Mouse (Mus musculus) kidney, adult 18-20 months (tissue): ENCODE data around the gene Hoxb13.

Source experiments
- DNase-seq: peaks from one replicate; pipeline ENCODE4 v3.0.0; 2021

Hoxb13 gene

DNA sequence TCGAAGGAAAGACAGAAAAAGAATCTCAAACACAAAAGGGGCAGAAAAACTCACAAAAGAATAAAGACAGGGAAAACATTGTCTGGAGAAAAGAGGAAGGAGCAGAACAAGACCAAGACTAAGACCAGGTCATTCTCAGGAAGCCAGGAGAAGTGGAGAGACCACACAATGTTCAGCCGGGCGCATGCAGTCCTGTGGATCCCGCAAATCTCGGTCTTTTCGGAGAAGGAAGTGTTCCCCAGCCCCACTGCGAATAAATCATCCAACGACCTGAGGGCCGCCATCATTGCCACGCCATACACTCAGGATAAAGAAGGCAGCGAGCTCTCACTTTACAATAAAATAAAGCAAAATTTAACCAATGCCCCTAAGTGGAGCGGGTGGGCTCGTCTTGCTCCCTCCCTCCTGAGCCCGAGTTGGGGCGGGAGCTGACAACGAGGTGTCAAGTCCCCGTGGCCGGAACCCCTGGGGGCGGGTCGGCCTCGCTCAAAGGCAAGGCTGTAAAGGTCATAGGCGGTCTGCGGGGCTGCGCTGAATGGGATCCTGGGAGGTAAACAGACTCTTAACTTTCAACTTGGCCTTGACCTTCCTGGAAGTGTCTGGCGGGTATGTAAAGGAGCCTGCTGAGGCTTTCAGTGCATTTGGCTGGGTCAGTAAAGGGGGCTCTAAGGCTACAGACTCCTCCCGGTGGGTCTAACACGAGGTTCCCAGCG, 4.2 kb upstream of the Hoxb13 start:
- no peak for DNase-seq

DNA sequence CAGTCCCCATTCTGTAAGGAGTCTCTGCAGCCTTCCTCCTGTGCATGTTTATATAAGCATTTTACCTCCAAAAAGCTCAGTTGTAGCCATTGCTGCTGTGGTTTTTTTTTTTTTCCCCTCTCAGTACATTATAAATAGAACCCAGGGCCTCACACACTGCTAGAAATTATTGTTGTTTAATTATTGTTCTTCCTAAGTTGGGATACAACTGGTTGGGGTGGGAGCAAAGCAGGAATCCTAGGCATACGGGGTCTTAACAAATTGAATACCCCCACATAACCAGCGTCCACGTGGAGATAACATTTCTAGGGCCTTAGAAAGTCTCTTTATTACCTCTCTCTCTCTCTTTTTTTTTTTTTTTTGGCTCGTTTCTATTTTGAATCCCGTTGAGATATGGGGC, 3.0 kb upstream of the Hoxb13 start:
- no peak for DNase-seq

DNA sequence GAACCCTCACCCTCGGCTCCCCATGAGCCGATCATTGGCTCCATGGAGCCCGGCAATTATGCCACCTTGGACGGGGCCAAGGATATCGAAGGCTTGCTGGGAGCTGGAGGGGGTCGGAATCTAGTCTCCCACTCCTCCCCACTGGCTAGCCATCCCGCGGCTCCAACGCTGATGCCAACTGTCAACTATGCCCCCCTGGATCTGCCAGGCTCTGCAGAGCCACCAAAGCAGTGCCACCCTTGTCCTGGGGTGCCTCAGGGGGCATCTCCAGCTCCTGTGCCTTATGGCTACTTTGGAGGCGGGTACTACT, 240 bp downstream of the Hoxb13 start:
- DNase-seq, result no peak

DNA sequence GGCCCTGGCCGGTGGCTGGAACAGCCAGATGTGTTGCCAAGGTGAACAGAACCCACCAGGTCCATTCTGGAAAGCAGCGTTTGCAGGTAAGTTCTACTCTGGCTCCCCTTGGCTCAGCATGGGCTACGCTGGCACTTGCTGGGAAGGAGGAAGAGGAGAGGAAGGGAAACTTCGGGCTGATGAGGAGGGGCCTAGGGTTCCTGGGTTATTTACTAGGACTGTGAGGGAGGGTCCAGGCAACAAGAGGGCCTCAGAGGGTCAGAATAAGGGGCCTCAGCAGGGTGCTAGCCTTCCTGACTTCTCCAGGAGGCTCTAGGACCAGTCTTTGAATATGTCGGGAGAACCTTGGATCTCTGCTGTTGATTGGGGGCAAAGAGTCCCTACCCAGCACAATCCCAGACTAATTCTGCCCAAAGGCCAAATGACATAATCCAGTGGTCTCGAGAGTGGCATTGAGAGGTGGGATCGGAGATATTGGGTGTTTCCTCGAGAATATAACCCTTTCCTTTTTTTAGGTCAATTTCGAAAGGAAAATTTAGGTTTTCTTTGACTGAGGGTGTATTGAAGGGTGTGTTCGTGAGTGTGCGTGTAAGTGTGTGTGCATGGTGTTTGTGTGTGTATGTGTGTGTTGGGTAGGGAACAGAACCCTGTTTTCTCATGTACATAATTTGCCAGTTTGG, 985 bp downstream of the Hoxb13 start:
- no peak for DNase-seq

DNA sequence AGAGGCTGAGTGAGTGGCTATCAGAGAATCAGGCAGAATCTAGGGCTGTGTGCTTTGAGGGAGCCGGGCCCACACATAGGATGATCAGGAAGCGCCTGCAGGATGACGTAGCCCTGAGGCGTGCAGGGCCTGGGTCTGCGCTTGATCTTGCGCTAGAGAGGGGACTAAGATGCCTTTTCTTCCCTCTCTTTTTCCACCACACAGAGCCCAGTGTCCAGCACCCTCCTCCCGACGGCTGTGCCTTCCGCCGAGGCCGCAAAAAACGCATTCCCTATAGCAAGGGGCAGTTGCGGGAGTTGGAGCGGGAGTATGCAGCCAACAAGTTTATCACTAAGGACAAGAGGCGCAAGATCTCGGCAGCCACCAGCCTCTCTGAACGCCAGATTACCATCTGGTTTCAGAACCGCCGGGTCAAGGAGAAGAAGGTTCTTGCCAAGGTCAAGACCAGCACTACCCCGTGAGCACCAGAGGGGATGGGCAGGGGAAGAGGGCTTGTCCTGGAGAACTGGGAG, 1.7 kb downstream of the Hoxb13 start:
- no peak for DNase-seq

DNA sequence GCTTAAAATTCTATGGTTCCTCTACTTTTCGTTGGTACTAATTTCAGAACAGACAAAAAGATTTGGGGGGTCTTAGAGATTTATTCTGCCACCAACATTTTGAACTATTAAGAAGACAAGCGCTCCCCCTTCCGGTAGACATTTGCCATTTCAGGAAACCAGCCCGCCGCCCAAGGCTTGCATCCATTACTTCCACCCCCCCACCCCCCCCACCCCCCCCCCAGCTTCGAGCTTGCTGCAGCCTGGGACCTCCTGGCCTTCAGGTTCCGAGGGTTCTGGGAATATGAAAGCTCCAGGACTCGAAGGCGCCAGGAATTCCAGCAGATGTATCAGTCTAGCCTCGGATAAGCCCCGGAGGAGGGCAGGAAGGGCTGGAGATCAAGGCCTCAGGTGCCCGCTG, 4.5 kb downstream of the Hoxb13 start:
- DNase-seq, result no peak

DNA sequence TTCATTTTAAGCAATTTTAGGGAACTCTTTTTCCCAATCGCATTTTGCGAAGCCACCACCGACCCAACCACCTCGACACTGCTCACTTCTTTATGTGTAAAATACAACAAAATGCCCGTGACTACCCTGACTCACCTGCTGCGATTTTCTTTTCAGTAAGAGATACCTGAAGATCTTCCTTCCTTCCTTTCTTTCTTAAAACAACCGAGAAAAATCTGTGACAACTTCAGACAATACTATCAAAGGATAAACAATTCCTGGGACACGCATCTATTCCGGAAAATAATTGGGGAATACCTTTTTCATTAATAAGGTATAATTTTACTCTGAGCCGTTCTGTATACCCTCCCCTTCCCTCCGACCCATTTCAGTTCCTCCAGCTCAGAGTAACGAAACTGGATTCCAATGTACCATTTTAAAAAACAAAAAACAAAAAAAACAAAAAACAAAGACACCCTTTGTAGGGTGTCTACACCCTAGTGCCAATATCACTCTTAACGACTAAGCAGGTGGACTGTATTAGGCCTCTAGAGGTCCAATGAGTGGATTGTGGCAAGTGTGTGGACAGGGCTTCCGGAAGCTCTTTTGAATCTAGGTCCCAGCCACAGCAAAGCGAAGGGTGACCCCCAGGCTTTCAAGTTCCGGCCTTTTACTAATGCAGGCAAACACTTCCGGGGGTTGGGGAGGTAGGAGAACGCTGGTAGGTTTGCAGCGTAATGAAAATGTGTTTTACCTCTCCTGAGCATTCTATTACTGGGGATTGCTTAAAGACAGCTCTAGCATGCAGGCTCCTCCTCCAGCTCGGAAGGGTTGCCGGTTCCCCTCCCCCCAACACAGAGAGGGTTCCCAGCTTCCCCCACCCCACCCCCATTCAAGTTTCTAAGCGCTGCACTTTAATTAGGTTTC, 5.3 kb downstream of the Hoxb13 start:
- DNase-seq, result no peak

DNA sequence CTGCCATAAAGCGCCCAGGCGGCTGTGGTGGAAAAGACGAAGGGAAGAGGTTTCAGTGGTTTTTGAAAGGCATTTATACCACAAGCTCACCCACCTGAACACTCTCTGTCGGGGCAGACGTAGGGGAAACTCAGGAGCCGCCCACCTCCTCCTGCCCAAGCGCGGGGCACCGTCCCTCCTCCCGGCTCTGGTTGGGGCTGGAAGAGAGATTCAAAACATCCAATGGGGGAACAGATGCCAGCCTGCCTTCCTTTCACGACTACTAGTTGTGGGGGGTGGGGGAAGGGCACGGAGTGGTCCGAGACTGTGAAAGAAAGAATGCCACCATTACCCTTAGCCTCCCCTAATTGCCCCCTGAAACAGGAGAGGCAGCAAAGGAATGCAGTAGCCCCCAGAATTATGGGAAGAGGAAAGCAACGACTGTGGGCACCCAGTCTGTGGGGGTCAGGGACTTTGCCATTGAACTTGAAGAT, 6.1 kb downstream of the Hoxb13 start:
- no peak for DNase-seq

DNA sequence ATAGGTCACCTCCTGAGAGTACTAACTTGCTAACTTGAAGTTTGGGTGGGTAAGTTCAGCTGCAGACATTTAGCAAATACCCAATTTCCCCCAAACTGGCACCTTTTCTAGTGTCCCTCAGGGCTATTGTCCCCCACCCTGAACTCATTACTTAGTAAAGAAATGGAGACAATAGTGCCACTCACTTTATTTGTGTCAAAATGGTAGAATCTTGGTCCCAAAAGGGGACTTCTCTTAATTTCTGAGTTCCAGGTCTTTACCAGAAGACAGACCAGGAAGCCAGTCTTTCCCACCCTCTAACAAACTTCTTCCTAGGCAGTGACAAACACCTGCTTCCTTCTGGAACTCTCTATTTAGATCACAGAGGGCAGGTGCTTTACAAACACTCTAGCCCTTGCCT, 7.6 kb downstream of the Hoxb13 start:
- no peak for DNase-seq

DNA sequence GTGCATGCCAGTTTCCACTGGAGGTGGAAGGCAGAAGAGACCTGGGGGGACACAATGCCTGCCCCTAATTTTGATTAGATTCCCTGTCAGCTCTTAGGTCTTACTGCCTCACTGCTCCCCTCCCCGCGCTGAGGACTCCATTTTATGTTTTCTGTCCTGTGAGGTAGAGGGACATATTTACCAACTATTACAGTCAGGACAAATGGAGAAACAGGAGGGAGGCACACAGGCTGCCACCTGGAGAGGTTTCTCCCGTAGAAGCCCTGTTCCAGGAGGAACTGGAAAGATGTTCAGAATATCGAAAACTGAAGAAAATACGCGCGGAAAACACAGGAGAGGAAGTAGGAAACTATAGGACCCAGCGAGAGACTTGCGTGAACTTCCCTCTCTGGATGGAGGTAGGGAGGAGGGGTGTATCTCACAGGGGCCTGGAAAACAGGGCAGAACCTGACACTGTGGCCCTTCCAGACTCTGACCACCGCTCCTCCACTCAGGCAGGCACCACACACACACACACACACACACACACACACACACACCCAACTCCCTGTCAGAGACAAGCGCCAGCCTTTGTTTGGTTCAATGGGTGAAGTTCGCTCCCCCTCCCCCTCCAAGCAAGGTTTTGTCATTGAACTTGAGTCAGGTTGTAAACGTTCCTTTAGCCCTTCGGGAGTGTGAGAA, 8.4 kb downstream of the Hoxb13 start:
- no peak for DNase-seq

DNA sequence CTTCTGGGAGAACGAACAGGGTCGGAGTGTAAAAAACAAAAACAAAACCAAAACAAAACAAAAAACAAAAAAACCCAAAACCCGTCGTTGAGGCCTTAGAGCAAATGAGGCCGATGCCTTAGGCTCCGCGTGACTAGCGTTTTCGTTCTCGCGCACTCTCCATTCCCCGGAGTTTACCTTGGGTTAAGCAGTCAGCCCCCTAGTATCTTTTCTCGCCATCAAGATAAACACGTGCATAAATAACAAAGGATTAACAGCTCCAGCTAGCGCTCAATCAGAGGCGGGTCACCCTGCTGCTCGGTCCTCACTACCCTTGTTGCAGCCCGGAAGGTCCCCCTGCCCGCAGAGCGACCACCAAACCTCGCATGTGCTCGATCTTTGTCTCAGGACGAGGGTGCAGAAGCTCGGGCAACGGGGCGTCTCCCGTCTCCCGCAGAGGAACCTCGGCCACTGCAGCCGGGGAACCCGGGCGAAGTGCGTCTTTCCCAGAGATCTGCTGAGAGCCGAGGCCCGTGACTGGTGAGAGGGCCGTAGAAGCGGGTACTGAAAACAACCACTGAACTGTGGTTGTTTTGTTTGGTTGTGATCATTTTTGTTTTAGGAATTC, 9.2 kb downstream of the Hoxb13 start:
- DNase-seq, result no peak

DNA sequence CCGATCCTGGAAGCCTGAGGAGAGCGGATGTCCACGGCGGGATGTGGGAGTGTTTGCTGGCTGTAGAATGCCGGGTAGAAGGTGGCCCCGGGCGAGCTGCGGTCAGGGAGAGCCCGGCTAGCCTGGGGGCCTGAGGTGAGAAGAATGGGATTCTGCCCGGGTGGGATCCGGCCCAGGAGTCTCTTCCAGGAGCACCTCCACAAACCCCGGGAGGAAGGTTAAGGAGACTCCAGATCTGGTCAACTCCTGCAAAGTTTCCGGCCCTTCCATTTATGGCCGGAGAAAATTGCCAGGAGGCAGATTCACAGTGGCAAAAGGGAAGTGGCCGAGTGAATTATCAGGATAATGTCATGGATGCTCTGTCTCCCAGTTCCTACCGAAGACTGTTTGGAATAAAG, 9.7 kb downstream of the Hoxb13 start:
- no peak for DNase-seq

DNA sequence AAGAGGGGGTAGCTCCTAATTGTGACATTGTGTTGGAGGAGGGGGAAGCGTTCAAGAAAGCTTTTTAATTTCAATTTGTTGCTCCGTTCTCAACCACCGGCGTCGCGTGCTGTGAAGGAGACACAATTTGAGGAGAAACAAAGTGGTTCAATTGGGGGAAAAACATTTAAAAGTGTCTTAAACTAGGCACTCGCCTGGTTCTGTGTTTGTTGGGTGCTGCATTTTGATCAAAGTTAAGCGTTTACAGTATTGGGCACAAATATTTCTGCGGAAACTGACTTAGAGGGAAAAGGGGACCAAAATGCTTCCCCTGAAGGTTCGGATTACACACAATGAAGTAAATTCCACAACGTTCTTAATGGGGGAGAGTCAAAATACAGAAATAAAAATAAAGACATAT, 10.2 kb downstream of the Hoxb13 start:
- DNase-seq, result no peak

DNA sequence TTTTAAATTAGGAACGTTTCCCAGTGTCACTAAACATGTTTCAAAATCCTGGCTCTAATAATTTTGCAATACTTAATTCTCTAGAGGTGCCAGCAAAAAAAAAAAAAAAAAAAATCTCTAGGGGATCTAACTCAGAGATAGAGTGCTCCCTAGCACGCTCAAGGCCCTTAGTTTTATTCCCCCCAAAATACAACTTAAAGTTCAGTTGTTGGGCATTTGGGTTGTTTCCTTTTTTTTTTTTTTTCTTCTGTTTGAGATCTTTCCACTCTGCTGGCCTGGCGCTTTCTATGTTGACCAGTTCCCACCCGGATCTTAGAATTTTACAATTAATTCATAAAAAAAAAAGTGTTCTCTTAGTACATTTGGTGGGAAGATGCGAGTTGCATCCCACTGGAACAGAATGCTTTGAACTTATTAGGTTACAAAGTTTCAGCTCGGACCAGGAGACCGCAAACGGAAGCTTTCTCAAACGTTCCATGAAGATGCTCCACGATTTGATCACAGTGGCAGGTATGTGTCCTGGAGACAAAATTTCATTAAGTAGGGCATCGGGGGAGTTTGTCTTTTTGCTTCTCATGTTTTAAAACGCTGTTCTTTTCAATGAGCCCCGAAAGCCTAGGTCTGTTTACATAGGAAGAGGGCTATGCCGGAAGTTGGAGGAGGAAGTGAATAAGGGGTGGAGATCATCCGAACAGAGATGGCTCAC, 11.5 kb downstream of the Hoxb13 start:
- no peak for DNase-seq

DNA sequence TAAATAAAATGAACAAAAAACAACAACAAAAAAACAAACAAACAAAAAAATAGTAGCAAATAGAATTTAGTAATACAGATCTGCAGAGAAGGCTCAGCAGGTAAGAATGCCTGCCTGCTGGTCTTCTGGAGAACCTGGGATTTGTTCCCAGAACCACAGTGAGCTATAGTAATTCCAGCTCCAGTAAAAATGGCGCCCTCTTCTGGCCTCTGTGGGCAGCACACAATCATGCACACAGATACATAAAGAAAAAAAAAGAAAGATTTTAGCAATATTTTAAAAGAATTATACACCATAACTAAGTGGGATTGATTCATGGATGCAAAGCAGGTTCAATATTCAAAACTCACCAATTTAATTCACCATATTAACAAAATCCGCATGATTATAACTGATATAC, 29.7 kb downstream of the Hoxb13 start:
- no peak for DNase-seq

DNA sequence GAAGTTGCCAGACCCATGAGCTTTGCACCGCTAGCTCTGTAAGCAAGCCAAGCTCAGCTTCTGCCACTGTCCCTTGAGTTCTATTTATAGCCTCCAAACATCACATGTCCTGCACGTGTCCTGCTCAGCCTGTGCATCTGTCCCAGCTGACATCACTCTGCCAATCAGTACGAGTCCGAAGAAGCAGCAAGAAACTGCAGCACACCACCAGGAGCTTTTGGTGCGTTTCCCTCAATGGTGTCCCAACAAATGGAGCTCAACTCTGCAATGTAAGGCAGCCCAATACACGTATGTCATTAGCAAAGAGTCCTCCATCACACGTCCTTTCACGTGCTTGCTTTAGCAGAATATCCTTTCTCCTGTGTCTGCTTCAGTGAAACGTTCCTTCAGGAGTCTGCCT, 33.6 kb downstream of the Hoxb13 start:
- DNase-seq, result no peak

DNA sequence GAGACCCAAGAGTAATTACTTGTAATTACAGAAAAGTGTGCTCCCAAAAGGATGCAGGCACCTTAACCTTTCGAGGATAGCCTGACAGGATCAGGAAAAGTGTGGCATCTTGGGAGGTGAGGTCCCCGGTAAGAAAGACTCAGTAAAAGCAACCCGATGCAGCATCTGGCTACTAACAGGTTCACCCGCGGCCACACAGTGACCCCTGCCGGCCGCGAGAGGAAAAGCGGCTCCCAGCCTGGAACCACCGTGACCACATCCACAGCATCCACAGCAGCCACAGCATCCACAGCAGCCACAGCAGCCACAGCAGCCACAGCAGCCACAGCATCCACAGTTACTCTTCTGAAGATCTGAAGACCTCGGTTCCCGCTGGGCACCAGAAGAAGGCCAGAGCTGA, 40.8 kb downstream of the Hoxb13 start:
- DNase-seq, result peak; percentile 61

DNA sequence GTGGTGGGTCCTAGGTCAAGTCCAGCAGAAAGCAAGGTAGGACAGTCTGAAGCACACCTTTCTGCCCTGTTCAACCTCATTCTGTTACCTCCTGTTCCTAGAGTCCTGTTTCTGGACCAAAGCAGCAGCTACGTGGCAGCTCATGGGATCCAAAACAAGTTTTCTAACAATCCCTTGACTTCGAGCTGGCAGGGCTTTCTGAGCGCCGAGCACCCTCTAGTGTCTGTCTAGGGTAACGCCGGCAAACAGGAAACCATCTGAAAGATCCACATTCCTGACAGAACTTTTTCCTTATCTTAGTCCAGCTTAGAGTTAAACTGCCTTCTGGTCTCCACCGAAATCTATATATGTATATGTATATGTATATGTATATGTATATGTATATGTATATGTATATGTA, 46.1 kb downstream of the Hoxb13 start:
- peak; percentile 69 for DNase-seq
